Mouse (Mus musculus) embryo, embryonic 11 days (tissue): ENCODE data around the gene Setdb2.

ENCODE experiments used
- DNase-seq: peaks from one replicate; pipeline ENCODE4 v3.0.0-alpha.2; 2015

The Setdb2 gene

DNA sequence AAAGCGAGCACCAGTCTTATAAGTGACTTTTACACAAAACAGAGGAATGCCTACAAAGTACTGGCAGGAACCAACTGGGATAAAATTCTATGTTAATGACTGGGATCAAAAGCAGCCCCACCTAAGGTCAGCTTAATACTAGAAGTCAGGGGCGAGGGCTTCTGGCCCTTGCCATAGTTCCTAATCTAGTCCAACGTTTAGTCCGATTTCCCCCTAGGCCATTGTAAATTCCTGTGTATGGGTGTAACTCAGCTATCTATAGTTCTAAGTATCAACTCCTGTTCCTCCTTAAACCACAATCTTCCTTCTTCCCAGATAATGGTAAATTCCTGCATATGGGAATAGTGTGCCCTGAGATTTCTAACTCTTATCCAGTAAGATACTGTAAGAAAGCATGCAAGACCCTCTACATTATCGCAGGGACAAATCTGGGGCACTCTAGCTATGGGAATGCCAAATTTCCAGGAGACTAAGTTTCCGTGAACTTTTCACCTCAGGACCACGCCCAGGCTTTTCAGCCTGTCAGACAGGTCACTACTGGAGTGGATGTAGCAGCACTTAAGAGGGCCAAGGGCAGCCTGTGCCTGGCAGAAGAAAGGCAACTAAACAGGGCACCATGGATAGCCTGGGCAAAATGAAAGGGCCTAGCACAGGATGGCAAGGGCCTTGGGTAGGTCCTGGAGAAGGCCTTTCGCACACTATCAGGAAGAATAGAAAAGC is 74.1 kb downstream of the Setdb2 start:
- no peak for DNase-seq

DNA sequence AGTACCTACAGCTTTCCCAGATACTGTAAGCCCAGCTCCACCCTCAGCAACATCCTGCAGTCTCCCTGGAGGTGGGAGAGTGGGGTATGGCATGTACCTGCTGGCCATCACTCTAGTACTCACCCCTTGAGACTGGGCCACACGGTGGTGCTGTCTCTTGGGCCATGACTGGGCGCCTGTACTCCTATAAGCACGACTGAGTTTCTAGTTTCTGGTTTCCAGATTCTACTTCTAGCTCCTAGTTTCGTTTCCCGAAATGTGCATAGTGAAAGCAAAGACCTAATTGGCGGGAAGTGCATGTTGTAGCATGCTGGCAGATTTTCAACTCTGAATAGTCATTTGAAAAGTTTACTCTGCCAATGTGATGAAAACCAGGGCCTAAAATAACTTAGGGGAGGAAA is 75.4 kb downstream of the Setdb2 start, which contains the start of gene Phf11d:
Gene Phf11d, minus strand, starts transcription at position 227 of the 401 bp plus-strand sequence.
- DNase-seq, result no peak
